Mouse (Mus musculus) cerebellum, adult 18-20 months (tissue): ENCODE measurements at regions not wholly inside any gene's neighbourhood (a gene's known extent, or its start where the extent isn't known, plus 50 kb on each side); places are given as distances from the start of the nearest gene placed in this dataset.

Source experiments
- DNase-seq, 2 experiments: peaks; one replicate each; pipeline ENCODE4 v3.0.0; 2021

- DNase-seq: peak in 1 of 2 experiments; percentile 46
Measured at GRCm38 (mm10) chr6:73401059-73401458, 68.4 kb downstream of the 4931417E11Rik start.

GRCm38 (mm10) chr6:73389301-73389700 is 80.2 kb downstream of the 4931417E11Rik start:
- DNase-seq: no peak

- DNase-seq: peak; percentile 82 to 94
Measured at GRCm38 (mm10) chr6:73386261-73386660, 83.2 kb downstream of the 4931417E11Rik start.

GRCm38 (mm10) chr6:73379825-73380224 is 89.6 kb downstream of the 4931417E11Rik start:
- no peak for DNase-seq

GRCm38 (mm10) chr6:73377884-73378283 is 91.6 kb downstream of the 4931417E11Rik start:
- no peak for DNase-seq

- DNase-seq: no peak
Measured at GRCm38 (mm10) chr6:73376291-73376690, 93.2 kb downstream of the 4931417E11Rik start.

- peak; percentile 62 for DNase-seq
Measured at GRCm38 (mm10) chr6:73372901-73373300, 96.6 kb downstream of the 4931417E11Rik start.

GRCm38 (mm10) chr6:73371866-73372265 is 97.6 kb downstream of the 4931417E11Rik start:
- DNase-seq: peak in 1 of 2 experiments; percentile 21

- no peak for DNase-seq
Measured at GRCm38 (mm10) chr6:73370901-73371300, 98.6 kb downstream of the 4931417E11Rik start.

- DNase-seq: no peak
Measured at GRCm38 (mm10) chr6:73368836-73369141, 100.7 kb downstream of the 4931417E11Rik start.

GRCm38 (mm10) chr6:73368047-73368835 is 101.2 kb downstream of the 4931417E11Rik start:
- DNase-seq: no peak

GRCm38 (mm10) chr6:73367616-73368015 is 101.9 kb downstream of the 4931417E11Rik start:
- peak; percentile 75 to 85 for DNase-seq

GRCm38 (mm10) chr6:73366626-73367025 is 102.8 kb downstream of the 4931417E11Rik start:
- DNase-seq: no peak

GRCm38 (mm10) chr6:73365306-73365705 is 104.2 kb downstream of the 4931417E11Rik start:
- DNase-seq: no peak

GRCm38 (mm10) chr6:73334995-73335394 is 86.8 kb downstream of the Suclg1 start:
- no peak for DNase-seq

- DNase-seq: no peak
Measured at GRCm38 (mm10) chr6:73329666-73330065, 81.5 kb downstream of the Suclg1 start.
